Mouse (Mus musculus) heart, adult 18-20 months (tissue): ENCODE data around the gene Jade2. TPM values are rescaled to one million over a fixed set of nuclear protein-coding genes. Genes with fewer than 3 reads are reported as not detected.
A peak's percentile ranks its signal among the peaks of the same experiment; 100 is the strongest.

Experiments used
- DNase-seq, 2 experiments: peaks; one replicate each; pipeline ENCODE4 v3.0.0; 2021 to 2022; ENCODE audit warnings: mixed read lengths in 1 of 2
- total RNA-seq, 2 experiments: library from RNA; stranded (reverse); gene quantifications; 2 replicates each; pipeline ENCODE4 v1.2.3; 2021

The Jade2 gene
- total RNA-seq, 2 experiments from 2014 or later = 13.4 to 18.3 TPM

- peak; percentile 88 for DNase-seq
Measured at GRCm38 (mm10) chr11:51857818-51858527, 520 bp upstream of the Jade2 start.

- DNase-seq = peak; percentile 75 to 79
Measured at GRCm38 (mm10) chr11:51856616-51857080, 805 bp downstream of the Jade2 start.

- DNase-seq = peak; percentile 81 to 82
Measured at GRCm38 (mm10) chr11:51855818-51856615, 1.4 kb downstream of the Jade2 start.

- DNase-seq = peak; percentile 77 to 85
Measured at GRCm38 (mm10) chr11:51854981-51855817, 2.3 kb downstream of the Jade2 start.

GRCm38 (mm10) chr11:51852595-51852994, 4.9 kb downstream of the Jade2 start:
- DNase-seq = no peak

GRCm38 (mm10) chr11:51852091-51852521, 5.3 kb downstream of the Jade2 start:
- DNase-seq = no peak

GRCm38 (mm10) chr11:51850741-51851330, 6.6 kb downstream of the Jade2 start:
- DNase-seq = no peak

GRCm38 (mm10) chr11:51848324-51848723, 9.1 kb downstream of the Jade2 start:
- DNase-seq = no peak

GRCm38 (mm10) chr11:51847902-51848301, 9.6 kb downstream of the Jade2 start:
- no peak for DNase-seq

- DNase-seq = no peak
Measured at GRCm38 (mm10) chr11:51845981-51846883, 11.2 kb downstream of the Jade2 start.

- DNase-seq = no peak
Measured at GRCm38 (mm10) chr11:51844529-51845098, 12.8 kb downstream of the Jade2 start.

GRCm38 (mm10) chr11:51843898-51844297, 13.6 kb downstream of the Jade2 start:
- DNase-seq = no peak

GRCm38 (mm10) chr11:51843168-51843567, 14.3 kb downstream of the Jade2 start:
- no peak for DNase-seq

- DNase-seq = peak in 1 of 2 experiments; percentile 50
Measured at GRCm38 (mm10) chr11:51841149-51841548, 16.3 kb downstream of the Jade2 start.

- DNase-seq = no peak
Measured at GRCm38 (mm10) chr11:51840657-51841056, 16.8 kb downstream of the Jade2 start.

- DNase-seq = no peak
Measured at GRCm38 (mm10) chr11:51839973-51840372, 17.5 kb downstream of the Jade2 start.

GRCm38 (mm10) chr11:51839106-51839505, 18.3 kb downstream of the Jade2 start:
- DNase-seq = no peak

- peak; percentile 59 to 71 for DNase-seq
Measured at GRCm38 (mm10) chr11:51837164-51838153, 20.0 kb downstream of the Jade2 start.

GRCm38 (mm10) chr11:51836506-51836905, 20.9 kb downstream of the Jade2 start:
- no peak for DNase-seq
